Mouse (Mus musculus) heart, embryonic 10.5 days (tissue): ENCODE measurements around the gene Olfr127. TPM values are rescaled to one million over a fixed set of nuclear protein-coding genes. Genes with fewer than 3 reads are reported as not detected.
"Not testable (repeated sequence)": the region's sequence is repeated elsewhere in the genome, so short reads cannot be mapped to it uniquely, and the experiment has no call there.

Experiments used
- DNase-seq: peaks from one replicate; pipeline ENCODE4 v3.0.0-alpha.2; 2017; ENCODE audit warnings: low spot score
- H3K27ac ChIP-seq: fragments of 300-500 bp; sonication (generic); 2 replicates; pipeline ENCODE4 v1.5.1; 2016; ENCODE audit warnings: mild to moderate bottlenecking
- H3K27me3 ChIP-seq: fragments of 300-500 bp; sonication (generic); 2 replicates; pipeline ENCODE4 v1.6.1; 2016; ENCODE audit warnings: mild to moderate bottlenecking; ENCODE audit not compliant: poor library complexity, insufficient read depth, severe bottlenecking
- H3K36me3 ChIP-seq: fragments of 300-500 bp; sonication (generic); 2 replicates; pipeline ENCODE4 v1.6.1; 2016; ENCODE audit warnings: mild to moderate bottlenecking, moderate library complexity
- H3K4me1 ChIP-seq: fragments of 300-500 bp; sonication (generic); 2 replicates; pipeline ENCODE4 v1.6.1; 2016; ENCODE audit warnings: mild to moderate bottlenecking
- H3K4me3 ChIP-seq: fragments of 300-500 bp; sonication (generic); 2 replicates; pipeline ENCODE4 v1.5.1; 2016; ENCODE audit warnings: mild to moderate bottlenecking, moderate library complexity
- H3K9me3 ChIP-seq: fragments of 300-500 bp; sonication (generic); 2 replicates; pipeline ENCODE4 v1.6.1; 2016; ENCODE audit warnings: mild to moderate bottlenecking, moderate library complexity
- WGBS: fragments of 180-500 bp; shearing (Covaris S2); methylation state at CpG from one replicate; pipeline ENCODE4 v1.1.7; 2016; 5-methylcytosine and 5-hydroxymethylcytosine counted together
- polyA plus RNA-seq: library from polyadenylated mRNA; unstranded; fragments of >200 nt; fragmentation: Nextera tagmentation; extraction: Ambion mirVana; gene quantifications from 2 replicates; pipeline ENCODE4 v1.2.1, GENCODE M21; 2016

Olfr127 gene
- not detected in 2 replicates for polyA plus RNA-seq

GRCm38 (mm10) chr17:37900137-37900536 is at the start of gene Olfr127:
Gene Olfr127, plus strand, starts transcription at chr17:37900437.
- Histone ChIP-seq H3K4me3 (no peak within 1 kb of the TSS), H3K36me3 (no peaks in the 10 kb centered on the region), H3K9me3 (no peaks in the 10 kb centered on the region), H3K27ac (no peak within 1 kb of the TSS), H3K4me1 (no peaks in the 10 kb centered on the region), H3K27me3 (no peaks in the 10 kb centered on the region)
- WGBS = 75% methylated on average over 1 of the region's 1 CpGs
- no peak for DNase-seq

DNA sequence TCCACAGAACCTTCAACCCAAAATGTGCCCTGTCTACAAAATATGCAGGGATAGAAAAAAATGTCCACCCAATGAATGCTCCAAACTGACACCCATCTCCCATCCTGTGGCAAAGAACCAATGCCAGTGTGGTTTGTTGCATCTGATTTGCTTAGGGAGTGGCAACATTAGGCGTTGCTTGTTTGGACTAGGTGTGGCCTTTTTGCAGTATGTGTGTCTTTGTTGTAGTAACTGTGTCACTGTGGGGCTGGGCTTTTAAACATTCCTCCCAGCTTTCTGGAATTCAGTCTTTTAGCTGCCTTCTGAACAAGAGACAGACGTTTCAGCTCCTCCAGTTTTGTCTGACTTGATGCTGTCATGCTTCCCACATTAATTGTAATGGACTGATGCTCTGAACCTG is 36.3 kb upstream of the Olfr127 start:
- H3K27ac ChIP-seq = no peak overlapping the region
- no peak for DNase-seq
- H3K4me1 ChIP-seq = no peaks in the 10 kb centered on the region
- 72% methylated on average over 2 of the region's 2 CpGs for WGBS
- H3K9me3 ChIP-seq = no peaks in the 10 kb centered on the region
- H3K27me3 ChIP-seq = no peaks in the 10 kb centered on the region
- H3K4me3 ChIP-seq = no peak overlapping the region
- no peaks in the 10 kb centered on the region for H3K36me3 ChIP-seq

DNA sequence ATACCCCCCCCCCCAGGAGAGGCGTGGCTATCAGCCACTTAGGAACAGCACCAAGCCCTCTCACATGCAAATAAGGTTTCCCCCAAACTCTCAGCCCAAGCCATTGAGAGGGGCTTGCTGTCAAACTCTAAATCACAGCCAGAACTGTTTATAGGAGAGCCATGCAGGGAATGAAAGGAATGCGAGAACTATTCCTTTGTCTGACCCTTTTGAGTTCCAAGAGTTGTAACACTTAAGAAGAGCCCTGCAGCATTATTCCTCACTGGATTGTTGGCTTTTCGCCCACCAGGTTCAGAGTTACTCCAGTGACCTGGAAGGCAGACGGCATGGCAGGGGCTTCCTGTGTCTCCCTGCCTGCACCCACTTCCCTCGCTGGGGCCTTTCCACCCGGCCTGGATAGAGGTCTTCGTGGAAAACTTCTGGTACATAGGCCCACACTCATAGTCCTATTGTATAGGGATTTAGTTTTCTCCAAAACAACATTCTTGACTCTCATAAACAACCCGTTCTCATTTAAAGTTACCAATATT is 30.5 kb upstream of the Olfr127 start:
- no peaks in the 10 kb centered on the region for H3K36me3 ChIP-seq
- H3K9me3 ChIP-seq = no peaks in the 10 kb centered on the region
- WGBS = 23% methylated on average over 8 of the region's 8 CpGs
- no peaks in the 10 kb centered on the region for H3K27me3 ChIP-seq
- no peak overlapping the region for H3K4me3 ChIP-seq
- DNase-seq = no peak
- H3K4me1 ChIP-seq = no peaks in the 10 kb centered on the region
- no peak overlapping the region for H3K27ac ChIP-seq

- Histone ChIP-seq H3K27ac (no peak overlapping the region), H3K27me3 (no peaks in the 10 kb centered on the region), H3K36me3 (no peaks in the 10 kb centered on the region), H3K9me3 (no peaks in the 10 kb centered on the region), H3K4me1 (no peaks in the 10 kb centered on the region), H3K4me3 (no peak overlapping the region)
- no peak for DNase-seq
- WGBS = 73% methylated on average over 3 of the region's 3 CpGs
These were observed 26.4 kb upstream of the Olfr127 start for GRCm38 (mm10) chr17:37873830-37874229.

GRCm38 (mm10) chr17:37906821-37907220 is 6.6 kb downstream of the Olfr127 start:
- DNase-seq, H3K36me3 ChIP-seq, H3K4me3 ChIP-seq, H3K27me3 ChIP-seq, H3K9me3 ChIP-seq, H3K4me1 ChIP-seq, H3K27ac ChIP-seq: not testable (repeated sequence)
- WGBS = 61% methylated on average over 8 of the region's 8 CpGs

- Histone ChIP-seq H3K27me3 (no peaks in the 10 kb centered on the region), H3K36me3 (no peaks in the 10 kb centered on the region), H3K4me1 (no peaks in the 10 kb centered on the region), H3K9me3 (no peaks in the 10 kb centered on the region), H3K4me3 (no peak within 1 kb of the TSS), H3K27ac (no peak within 1 kb of the TSS)
- DNase-seq = no peak
These were observed 20.0 kb downstream of the Olfr127 start, which contains the start of gene Olfr128 for GRCm38 (mm10) chr17:37920248-37920647. Gene Olfr128, plus strand, starts transcription at chr17:37920548.

DNA sequence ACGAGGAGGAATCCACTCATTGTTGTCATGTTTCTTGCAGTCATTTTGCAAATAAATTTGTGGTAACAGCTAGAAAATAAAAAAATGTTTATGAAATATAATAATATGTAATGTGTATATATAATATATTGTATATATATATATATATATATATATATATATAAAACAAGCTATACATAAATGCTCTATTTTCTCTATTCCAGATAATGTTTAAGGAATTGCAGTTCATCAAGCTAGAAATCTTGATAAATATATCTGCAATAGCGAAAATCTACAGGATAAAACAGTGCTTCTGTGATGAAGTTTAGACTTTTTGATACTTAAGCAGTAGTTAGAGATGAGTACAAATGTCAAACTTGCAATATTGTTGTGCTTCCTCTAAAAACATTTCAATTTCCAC is 52.7 kb downstream of the Olfr127 start, which contains the start of gene Olfr761:
Gene Olfr761, minus strand, starts transcription at position 101 of the 400 bp plus-strand sequence.
- H3K27ac ChIP-seq = no peak within 1 kb of the TSS
- H3K4me3 ChIP-seq = no peak within 1 kb of the TSS
- no peaks in the 10 kb centered on the region for H3K4me1 ChIP-seq
- H3K36me3 ChIP-seq = no peaks in the 10 kb centered on the region
- H3K27me3 ChIP-seq = no peaks in the 10 kb centered on the region
- no peak for DNase-seq
- no peaks in the 10 kb centered on the region for H3K9me3 ChIP-seq
- 65% methylated on average over 2 of the region's 2 CpGs for WGBS

Other genes starting within 250 kb of the Olfr127 start
- gene Olfr117, start 236.7 kb upstream of the Olfr127 start, polyA plus RNA-seq = not detected in 2 replicates
- gene Olfr118, start 233.4 kb upstream of the Olfr127 start, polyA plus RNA-seq = not detected in 2 replicates
- gene Olfr119, start 203.9 kb upstream of the Olfr127 start, polyA plus RNA-seq = not detected in 2 replicates
- not detected in 2 replicates for gene Olfr120, start 178.6 kb upstream of the Olfr127 start, polyA plus RNA-seq
- gene Olfr121, start 151.6 kb upstream of the Olfr127 start, polyA plus RNA-seq = not detected in 2 replicates
- not detected in 2 replicates for gene Olfr122, start 131.8 kb upstream of the Olfr127 start, polyA plus RNA-seq
- not detected in 2 replicates for gene Olfr123, start 106.9 kb upstream of the Olfr127 start, polyA plus RNA-seq
- gene Olfr124, start 100.5 kb upstream of the Olfr127 start, polyA plus RNA-seq = not detected in 2 replicates
- not detected in 2 replicates for gene Olfr125, start 67.5 kb upstream of the Olfr127 start, polyA plus RNA-seq
- gene Olfr126, start 53.0 kb upstream of the Olfr127 start, polyA plus RNA-seq = not detected in 2 replicates
- not detected in 2 replicates for gene Olfr128, start 20.1 kb downstream of the Olfr127 start, polyA plus RNA-seq
- gene Olfr761, start 52.6 kb downstream of the Olfr127 start, polyA plus RNA-seq = not detected in 2 replicates
- gene Olfr129, start 159.6 kb downstream of the Olfr127 start, polyA plus RNA-seq = not detected in 2 replicates
- not detected in 2 replicates for gene Olfr130, start 163.5 kb downstream of the Olfr127 start, polyA plus RNA-seq
- gene Olfr131, start 188.3 kb downstream of the Olfr127 start, polyA plus RNA-seq = not detected in 2 replicates
- gene Olfr132, start 234.1 kb downstream of the Olfr127 start, polyA plus RNA-seq = not detected in 2 replicates
- not detected in 2 replicates for gene Olfr133, start 244.8 kb downstream of the Olfr127 start, polyA plus RNA-seq